Mouse (Mus musculus): Measurements from ENCODE around the gene Gstt2. TPM values are rescaled to one million over a fixed set of nuclear protein-coding genes. Genes with fewer than 3 reads are reported as not detected.
A peak's percentile ranks its signal among the peaks of the same experiment; 100 is the strongest.

The Gstt2 gene
- total and polyA plus RNA-seq, 3 experiments, result 12.2 to 68.9 (median 49.2) TPM

- H3K4me1 ChIP-seq (ENCODE audit: insufficient read depth, low read depth, low read length), result no peaks in the 10 kb centered on the region
- no peaks in the 10 kb centered on the region for H3K36me3 ChIP-seq (replicated peaks)
- DNase-seq (ENCODE audit: low spot score) (no peak), ATAC-seq (ENCODE audit: extremely low read depth, insufficient number of reproducible peaks, low FRiP score, poor library complexity, severe bottlenecking) (no peak)
- TF ChIP-seq GATA2 (IDR thresholded peaks at IDR 0.05; ENCODE audit: borderline replicate concordance, low read depth, low read length) (no peak), CTCF (IDR thresholded peaks at IDR 0.05; ENCODE audit: low read depth, low read length) (no peak), POLR2AphosphoS5 (IDR thresholded peaks at IDR 0.05; ENCODE audit: insufficient replicate concordance, low read depth, low read length) (no peak), GATA1 (IDR thresholded peaks at IDR 0.05; ENCODE audit: borderline replicate concordance, low read length) (no peak), TAL1 (conservative IDR thresholded peaks at IDR 0.05; ENCODE audit: low read depth, low read length) (no peak)
- no peaks in the 10 kb centered on the region for H3K9me3 ChIP-seq (replicated peaks)
- H3K27me3 ChIP-seq (ENCODE audit: insufficient read depth, low read length), result peaks cover 47% of the 10 kb centered on the region
- H3K4me3 ChIP-seq (ENCODE audit: low read depth, low read length), result no peak overlapping the region
These were observed 43.8 kb upstream of the Gstt2 start for GRCm38 (mm10) chr10:75880771-75881577.

GRCm38 (mm10) chr10:75880351-75880750, 43.1 kb upstream of the Gstt2 start:
- Histone ChIP-seq H3K4me1 (ENCODE audit: insufficient read depth, low read depth, low read length) (no peaks in the 10 kb centered on the region), H3K4me3 (ENCODE audit: low read depth, low read length) (no peak overlapping the region), H3K36me3 (replicated peaks) (no peaks in the 10 kb centered on the region), H3K27me3 (ENCODE audit: insufficient read depth, low read length) (peaks cover 43% of the 10 kb centered on the region), H3K9me3 (replicated peaks) (no peaks in the 10 kb centered on the region)
- DNase-seq (ENCODE audit: low spot score), result no peak
- TF ChIP-seq GATA2 (IDR thresholded peaks at IDR 0.05; ENCODE audit: borderline replicate concordance, low read depth, low read length) (no peak), CTCF (IDR thresholded peaks at IDR 0.05; ENCODE audit: low read depth, low read length) (no peak), GATA1 (IDR thresholded peaks at IDR 0.05; ENCODE audit: borderline replicate concordance, low read length) (no peak), TAL1 (conservative IDR thresholded peaks at IDR 0.05; ENCODE audit: low read depth, low read length) (no peak), POLR2AphosphoS5 (IDR thresholded peaks at IDR 0.05; ENCODE audit: insufficient replicate concordance, low read depth, low read length) (no peak)
- no peak for ATAC-seq (ENCODE audit: extremely low read depth, insufficient number of reproducible peaks, low FRiP score, poor library complexity, severe bottlenecking)

- no peaks in the 10 kb centered on the region for H3K9me3 ChIP-seq (replicated peaks)
- no peak for DNase-seq (ENCODE audit: low spot score)
- TF ChIP-seq POLR2AphosphoS5 (IDR thresholded peaks at IDR 0.05; ENCODE audit: insufficient replicate concordance, low read depth, low read length), result no peak
- TF ChIP-seq CTCF (IDR thresholded peaks at IDR 0.05; ENCODE audit: low read depth, low read length), result no peak
- TF ChIP-seq GATA1 (IDR thresholded peaks at IDR 0.05; ENCODE audit: borderline replicate concordance, low read length), result no peak
- no peak for TF ChIP-seq GATA2 (IDR thresholded peaks at IDR 0.05; ENCODE audit: borderline replicate concordance, low read depth, low read length)
- no peak for TF ChIP-seq TAL1 (conservative IDR thresholded peaks at IDR 0.05; ENCODE audit: low read depth, low read length)
- H3K4me1 ChIP-seq (ENCODE audit: insufficient read depth, low read depth, low read length), result no peaks in the 10 kb centered on the region
- no peak for ATAC-seq (ENCODE audit: extremely low read depth, insufficient number of reproducible peaks, low FRiP score, poor library complexity, severe bottlenecking)
- H3K27me3 ChIP-seq (ENCODE audit: insufficient read depth, low read length), result peaks cover 35% of the 10 kb centered on the region
- no peaks in the 10 kb centered on the region for H3K36me3 ChIP-seq (replicated peaks)
- no peak overlapping the region for H3K4me3 ChIP-seq (ENCODE audit: low read depth, low read length)
These were observed 41.6 kb upstream of the Gstt2 start for GRCm38 (mm10) chr10:75878836-75879235.

- H3K4me3 ChIP-seq (ENCODE audit: low read depth, low read length), result no peak overlapping the region
- peaks cover 11% of the 10 kb centered on the region for H3K4me1 ChIP-seq (ENCODE audit: insufficient read depth, low read depth, low read length)
- no peak for DNase-seq (ENCODE audit: low spot score)
- H3K36me3 ChIP-seq (replicated peaks), result no peaks in the 10 kb centered on the region
- no peak for TF ChIP-seq GATA1 (IDR thresholded peaks at IDR 0.05; ENCODE audit: borderline replicate concordance, low read length)
- no peak for TF ChIP-seq GATA2 (IDR thresholded peaks at IDR 0.05; ENCODE audit: borderline replicate concordance, low read depth, low read length)
- no peak for ATAC-seq (ENCODE audit: extremely low read depth, insufficient number of reproducible peaks, low FRiP score, poor library complexity, severe bottlenecking)
- no peaks in the 10 kb centered on the region for H3K9me3 ChIP-seq (replicated peaks)
- peaks cover 37% of the 10 kb centered on the region for H3K27me3 ChIP-seq (ENCODE audit: insufficient read depth, low read length)
These were observed 36.4 kb upstream of the Gstt2 start for GRCm38 (mm10) chr10:75873543-75874170.

GRCm38 (mm10) chr10:75872915-75873542, 35.8 kb upstream of the Gstt2 start:
- TF ChIP-seq GATA1 (IDR thresholded peaks at IDR 0.05; ENCODE audit: borderline replicate concordance, low read length) (no peak), TAL1 (conservative IDR thresholded peaks at IDR 0.05; ENCODE audit: low read depth, low read length) (no peak), GATA2 (IDR thresholded peaks at IDR 0.05; ENCODE audit: borderline replicate concordance, low read depth, low read length) (no peak), POLR2AphosphoS5 (IDR thresholded peaks at IDR 0.05; ENCODE audit: insufficient replicate concordance, low read depth, low read length) (no peak), CTCF (IDR thresholded peaks at IDR 0.05; ENCODE audit: low read depth, low read length) (no peak)
- no peaks in the 10 kb centered on the region for H3K36me3 ChIP-seq (replicated peaks)
- peaks cover 11% of the 10 kb centered on the region for H3K4me1 ChIP-seq (ENCODE audit: insufficient read depth, low read depth, low read length)
- peak overlapping the region; percentile 18; the same call in 1 of the 2 replicates for H3K4me3 ChIP-seq (ENCODE audit: low read depth, low read length)
- no peak for DNase-seq (ENCODE audit: low spot score)
- H3K27me3 ChIP-seq (ENCODE audit: insufficient read depth, low read length), result peaks cover 43% of the 10 kb centered on the region
- ATAC-seq (ENCODE audit: extremely low read depth, insufficient number of reproducible peaks, low FRiP score, poor library complexity, severe bottlenecking), result peak; percentile 49; the same call in 1 of the 2 replicates
- no peaks in the 10 kb centered on the region for H3K9me3 ChIP-seq (replicated peaks)
